Mouse (Mus musculus) heart, adult 9 months (tissue): ENCODE results near the gene Fam216a.
"Not testable (repeated sequence)": the region's sequence is repeated elsewhere in the genome, so short reads cannot be mapped to it uniquely, and the experiment has no call there.

Experiments
- DNase-seq, 2 experiments: peaks; one replicate each; pipeline ENCODE4 v3.0.0; 2022; ENCODE audit warnings: low spot score in 2 of 2

The Fam216a gene

GRCm38 (mm10) chr5:122323523-122323922, 48.6 kb downstream of the Fam216a start:
- DNase-seq, result no peak

GRCm38 (mm10) chr5:122320205-122320781, 51.9 kb downstream of the Fam216a start:
- no peak for DNase-seq

- DNase-seq, result peak in 1 of 2 experiments; percentile 43
Measured at GRCm38 (mm10) chr5:122319474-122320204, 52.5 kb downstream of the Fam216a start.

- not testable (repeated sequence) for DNase-seq
Measured at GRCm38 (mm10) chr5:122318976-122319375, 53.2 kb downstream of the Fam216a start.

GRCm38 (mm10) chr5:122318100-122318499, 54.1 kb downstream of the Fam216a start:
- no peak for DNase-seq

- no peak for DNase-seq
Measured at GRCm38 (mm10) chr5:122317329-122318045, 54.7 kb downstream of the Fam216a start.

- peak; percentile 93 for DNase-seq
Measured at GRCm38 (mm10) chr5:122314966-122315667, 57.0 kb downstream of the Fam216a start.
